Mouse (Mus musculus) liver, postnatal 0 days (tissue): Measurements from ENCODE around the gene Rps19. TPM values are rescaled to one million over a fixed set of nuclear protein-coding genes. Genes with fewer than 3 reads are reported as not detected.
"Not testable (repeated sequence)": the region's sequence is repeated elsewhere in the genome, so short reads cannot be mapped to it uniquely, and the experiment has no call there.

Experiments used
- ATAC-seq: fragments of 200-750 bp; cut with Nextera tagmentation; 2 replicates; pipeline ENCODE4 v1.8.0; 2017; ENCODE audit warnings: mild to moderate bottlenecking, moderate library complexity
- DNase-seq: peaks from one replicate; pipeline ENCODE4 v3.0.0-alpha.2; 2016
- H3K27ac ChIP-seq: fragments of 300-500 bp; sonication (generic); 2 replicates; pipeline ENCODE4 v1.5.1; 2014; ENCODE audit warnings: antibody characterized with exemption, moderate library complexity, mild to moderate bottlenecking, low read depth
- H3K27me3 ChIP-seq: fragments of 300-500 bp; sonication (generic); 2 replicates; pipeline ENCODE4 v1.6.1; 2014; ENCODE audit warnings: low read length, control low read depth, mixed read lengths; ENCODE audit not compliant: insufficient read depth
- H3K36me3 ChIP-seq: fragments of 300-500 bp; sonication (generic); replicated peaks from 2 replicates; pipeline ENCODE4 v1.6.1; 2014; ENCODE audit warnings: mild to moderate bottlenecking, control low read depth, low read length, moderate library complexity, mixed read lengths; ENCODE audit not compliant: insufficient read depth
- H3K4me1 ChIP-seq: fragments of 300-500 bp; sonication (generic); 2 replicates; pipeline ENCODE4 v1.6.1; 2014; ENCODE audit warnings: antibody characterized with exemption, mild to moderate bottlenecking, control low read depth; ENCODE audit not compliant: insufficient read depth
- H3K4me2 ChIP-seq: fragments of 300-500 bp; sonication (generic); 2 replicates; pipeline ENCODE4 v1.6.1; 2014; ENCODE audit warnings: low read depth, mild to moderate bottlenecking, low read length, moderate library complexity, mixed read lengths
- H3K4me3 ChIP-seq: fragments of 300-500 bp; sonication (generic); 2 replicates; pipeline ENCODE4 v1.5.1; 2014; ENCODE audit warnings: low read depth, low read length
- H3K9ac ChIP-seq: fragments of 300-500 bp; sonication (generic); replicated peaks from 2 replicates; pipeline ENCODE4 v1.6.1; 2014; ENCODE audit warnings: mild to moderate bottlenecking, moderate library complexity
- H3K9me3 ChIP-seq: fragments of 300-500 bp; sonication (generic); 2 replicates; pipeline ENCODE4 v1.6.1; 2016; ENCODE audit warnings: mild to moderate bottlenecking, control low read depth, low read length, mixed read lengths
- CTCF ChIP-seq: sonication (generic); IDR thresholded peaks from 2 replicates; pipeline ENCODE4 v1.5.1; 2016; ENCODE audit warnings: antibody characterized with exemption, low read depth
- EP300 ChIP-seq: IDR thresholded peaks from 2 replicates; pipeline ENCODE4 v1.6.1; 2016; ENCODE audit warnings: antibody characterized with exemption, low read depth, mild to moderate bottlenecking
- WGBS: fragments of 180-500 bp; shearing (Covaris S2); extraction: QIAGEN DNeasy Blood & Tissue Kit; methylation state at CpG from one replicate; pipeline ENCODE4 v1.1.7; 2014; ENCODE audit not compliant: insufficient replicate concordance; 5-methylcytosine and 5-hydroxymethylcytosine counted together
- polyA plus RNA-seq: library from polyadenylated mRNA; unstranded; fragments of >200 nt; fragmentation: Nextera tagmentation; extraction: Ambion mirVana; gene quantifications from 2 replicates; pipeline ENCODE4 v1.2.1, GENCODE M21; 2015

The Rps19 gene
- polyA plus RNA-seq, 1 experiment from 2014 or later: 1,140 TPM

GRCm38 (mm10) chr7:24889431-24890220 lies 5.5 kb downstream of the Rps19 start:
- Histone ChIP-seq H3K27ac (peak overlapping the region; percentile 53; the same call in 1 of the 2 replicates), H3K9ac (no peak overlapping the region), H3K4me2 (no peak overlapping the region), H3K27me3 (no peaks in the 10 kb centered on the region), H3K4me1 (peaks cover 24% of the 10 kb centered on the region), H3K9me3 (no peaks in the 10 kb centered on the region), H3K4me3 (no peak overlapping the region), H3K36me3 (peaks cover 53% of the 10 kb centered on the region)
- ATAC-seq (no peak), DNase-seq (no peak)
- no peak for TF ChIP-seq CTCF
- TF ChIP-seq EP300: no peak
- 73% methylated on average over 6 of the region's 6 CpGs for WGBS

GRCm38 (mm10) chr7:24890281-24891216 lies 6.4 kb downstream of the Rps19 start:
- Histone ChIP-seq H3K27me3 (no peaks in the 10 kb centered on the region), H3K27ac (peak overlapping the region; percentile 16; the same call in 1 of the 2 replicates), H3K4me1 (peaks cover 20% of the 10 kb centered on the region), H3K4me3 (no peak overlapping the region), H3K9me3 (no peaks in the 10 kb centered on the region), H3K4me2 (no peak overlapping the region), H3K9ac (no peak overlapping the region), H3K36me3 (peaks cover 50% of the 10 kb centered on the region)
- ATAC-seq (peak; percentile 75), DNase-seq (peak; percentile 80)
- TF ChIP-seq EP300: no peak
- TF ChIP-seq CTCF: peak; percentile 100
- WGBS: 29% methylated on average over 10 of the region's 10 CpGs

GRCm38 (mm10) chr7:24891241-24892124 lies 7.3 kb downstream of the Rps19 start:
- peaks cover 41% of the 10 kb centered on the region for H3K36me3 ChIP-seq
- no peak overlapping the region for H3K4me3 ChIP-seq
- H3K9me3 ChIP-seq: no peaks in the 10 kb centered on the region
- ATAC-seq (no peak), DNase-seq (no peak)
- 71% methylated on average over 3 of the region's 3 CpGs for WGBS
- peak overlapping the region; percentile 30; the same call in 1 of the 2 replicates for H3K27ac ChIP-seq
- H3K4me2 ChIP-seq: no peak overlapping the region
- H3K4me1 ChIP-seq: peaks cover 11% of the 10 kb centered on the region
- no peak overlapping the region for H3K9ac ChIP-seq
- H3K27me3 ChIP-seq: no peaks in the 10 kb centered on the region
- TF ChIP-seq CTCF (no peak), EP300 (no peak)

- Histone ChIP-seq H3K36me3 (peaks cover 34% of the 10 kb centered on the region), H3K9me3 (no peaks in the 10 kb centered on the region), H3K27ac (peak overlapping the region; percentile 30; the same call in 1 of the 2 replicates), H3K27me3 (no peaks in the 10 kb centered on the region), H3K4me2 (no peak overlapping the region), H3K4me1 (peaks cover 5% of the 10 kb centered on the region; the same call in 1 of the 2 replicates), H3K9ac (no peak overlapping the region), H3K4me3 (no peak overlapping the region)
- no peak for ATAC-seq
- TF ChIP-seq CTCF (no peak), EP300 (no peak)
- no peak for DNase-seq
- 55% methylated on average over 2 of the region's 2 CpGs for WGBS
Observed at GRCm38 (mm10) chr7:24892125-24892583, 8.0 kb downstream of the Rps19 start.

- DNase-seq, H3K36me3 ChIP-seq, H3K9ac ChIP-seq, H3K27me3 ChIP-seq, H3K4me1 ChIP-seq, H3K4me2 ChIP-seq, ATAC-seq, H3K4me3 ChIP-seq, H3K9me3 ChIP-seq: not testable (repeated sequence)
- 81% methylated on average over 2 of the region's 2 CpGs for WGBS
- 0 out of 2 replicates have a peak overlapping the region, but pooled peaks have one; percentile 55 for H3K27ac ChIP-seq
Observed at GRCm38 (mm10) chr7:24895749-24896148, 11.6 kb downstream of the Rps19 start.
